Mouse (Mus musculus) B cell, adult 2 months (primary cell): ENCODE data around the gene Igf1.

ENCODE experiments used
- DNase-seq, 2 experiments: peaks; one replicate each; pipeline ENCODE4 v3.0.0; 2022

Gene Igf1

GRCm38 (mm10) chr10:87861104-87861455 is 3.0 kb downstream of the Igf1 start:
- DNase-seq, result no peak

- no peak for DNase-seq
Observed at GRCm38 (mm10) chr10:87862899-87863298, 4.8 kb downstream of the Igf1 start.

GRCm38 (mm10) chr10:87863326-87863725 is 5.3 kb downstream of the Igf1 start:
- no peak for DNase-seq

- DNase-seq, result no peak
Observed at GRCm38 (mm10) chr10:87865712-87866111, 7.6 kb downstream of the Igf1 start.

- DNase-seq, result no peak
Observed at GRCm38 (mm10) chr10:87866448-87866847, 8.4 kb downstream of the Igf1 start.

GRCm38 (mm10) chr10:87867217-87867616 is 9.2 kb downstream of the Igf1 start:
- DNase-seq, result no peak

- no peak for DNase-seq
Observed at GRCm38 (mm10) chr10:87867631-87868030, 9.6 kb downstream of the Igf1 start.

- no peak for DNase-seq
Observed at GRCm38 (mm10) chr10:87868349-87869053, 10.4 kb downstream of the Igf1 start.

- DNase-seq, result no peak
Observed at GRCm38 (mm10) chr10:87869151-87869550, 11.1 kb downstream of the Igf1 start.

GRCm38 (mm10) chr10:87869691-87870090 is 11.6 kb downstream of the Igf1 start:
- DNase-seq, result no peak

GRCm38 (mm10) chr10:87871863-87872647 is 14.0 kb downstream of the Igf1 start:
- DNase-seq, result no peak

GRCm38 (mm10) chr10:87872854-87873253 is 14.8 kb downstream of the Igf1 start:
- DNase-seq, result no peak

GRCm38 (mm10) chr10:87873516-87873915 is 15.5 kb downstream of the Igf1 start:
- no peak for DNase-seq

- no peak for DNase-seq
Observed at GRCm38 (mm10) chr10:87880071-87880785, 22.2 kb downstream of the Igf1 start.

- no peak for DNase-seq
Observed at GRCm38 (mm10) chr10:87885326-87886040, 27.4 kb downstream of the Igf1 start.

- no peak for DNase-seq
Observed at GRCm38 (mm10) chr10:87889850-87890249, 31.8 kb downstream of the Igf1 start.

GRCm38 (mm10) chr10:87892256-87892655 is 34.2 kb downstream of the Igf1 start:
- no peak for DNase-seq

GRCm38 (mm10) chr10:87893272-87893671 is 35.2 kb downstream of the Igf1 start:
- DNase-seq, result no peak

GRCm38 (mm10) chr10:87894461-87895120 is 36.5 kb downstream of the Igf1 start:
- DNase-seq, result no peak

- no peak for DNase-seq
Observed at GRCm38 (mm10) chr10:87895351-87895750, 37.3 kb downstream of the Igf1 start.

GRCm38 (mm10) chr10:87897331-87897730 is 39.3 kb downstream of the Igf1 start:
- DNase-seq, result no peak

GRCm38 (mm10) chr10:87898826-87899225 is 40.8 kb downstream of the Igf1 start:
- no peak for DNase-seq

- DNase-seq, result no peak
Observed at GRCm38 (mm10) chr10:87901916-87902315, 43.9 kb downstream of the Igf1 start.
